Mouse (Mus musculus): ENCODE data around the gene Nav2.

GRCm38 (mm10) chr7:49032216-49032615 is 123.7 kb downstream of the Nav2 start:
- TF ChIP-seq CTCF (IDR thresholded peaks at IDR 0.05) (no peak), POLR2A (IDR thresholded peaks at IDR 0.05; ENCODE audit: insufficient read depth, low read depth, low read length) (no peak)

All from heart, adult 2 months (tissue).